In genomic region chr4:119627317-119627716, GRCm38 (mm10) we compare ENCODE assay signal across 21 mouse cellular contexts. TPM values are rescaled to one million over a fixed set of nuclear protein-coding genes. Genes with fewer than 3 reads are reported as not detected.
DNase-seq lines count a peak whose midpoint lies in the region; ATAC-seq lines count a peak whose summit lies in the region.
"Had no signal": no experiment of that assay in that cellular context is flagged by ENCODE, and none has a peak within 500 bp of the region (broad histone marks: within the 10 kb centered on the region; RNA-seq: fewer than 3 reads in every experiment).

No protein-coding gene starts in this region.

- H3K4me1 ChIP-seq in heart, embryonic 11.5 days (ENCODE audit: control insufficient read depth, insufficient read depth, low read length), result peaks cover 30% of the 10 kb centered on the region
- peaks cover 41% of the 10 kb centered on the region for H3K4me1 ChIP-seq in heart, embryonic 10.5 days
- peaks cover 21% of the 10 kb centered on the region for H3K4me1 ChIP-seq in hindbrain, embryonic 13.5 days (replicated peaks)
- peaks cover 5% of the 10 kb centered on the region; the same call in 1 of the 2 replicates for H3K4me1 ChIP-seq in hindbrain, embryonic 16.5 days (ENCODE audit: control insufficient read depth, insufficient read depth, low read depth, low read length)
- H3K4me1 ChIP-seq in forebrain, embryonic 11.5 days (replicated peaks; ENCODE audit: control insufficient read depth, insufficient read depth, low read length), result no peaks in the 10 kb centered on the region
- no peaks in the 10 kb centered on the region for H3K4me1 ChIP-seq in midbrain, embryonic 14.5 days (ENCODE audit: control insufficient read depth, insufficient read depth, low read length)
- H3K4me1 ChIP-seq: embryonic facial prominence, embryonic 13.5 days had no signal

- no peak overlapping the region for H3K4me2 ChIP-seq in heart, embryonic 11.5 days
- H3K4me2 ChIP-seq in hindbrain, embryonic 13.5 days, result no peak overlapping the region
- H3K4me2 ChIP-seq in hindbrain, embryonic 16.5 days (ENCODE audit: low read length), result no peak overlapping the region
- no peak overlapping the region for H3K4me2 ChIP-seq in forebrain, embryonic 11.5 days (ENCODE audit: low read depth, low read length, severe bottlenecking)
- no peak overlapping the region for H3K4me2 ChIP-seq in midbrain, embryonic 14.5 days (ENCODE audit: low read length)
- H3K4me2 ChIP-seq: embryonic facial prominence, embryonic 13.5 days; liver, embryonic 11.5 days had no signal

- H3K4me3 ChIP-seq in heart, embryonic 11.5 days (ENCODE audit: low read depth, low read length), result no peak overlapping the region
- H3K4me3 ChIP-seq in heart, embryonic 10.5 days, result no peak overlapping the region
- H3K4me3 ChIP-seq in hindbrain, embryonic 13.5 days, result no peak overlapping the region
- H3K4me3 ChIP-seq in hindbrain, embryonic 16.5 days (ENCODE audit: low read length), result no peak overlapping the region
- H3K4me3 ChIP-seq in forebrain, embryonic 11.5 days (ENCODE audit: low read depth, low read length), result no peak overlapping the region
- no peak overlapping the region for H3K4me3 ChIP-seq in midbrain, embryonic 14.5 days (replicated peaks; ENCODE audit: low read depth, low read length)
- H3K4me3 ChIP-seq: embryonic facial prominence, embryonic 13.5 days had no signal

- peaks cover 9% of the 10 kb centered on the region; the same call in 1 of the 2 replicates for H3K36me3 ChIP-seq in heart, embryonic 11.5 days (ENCODE audit: control insufficient read depth, insufficient read depth, low read length)
- peaks cover 41% of the 10 kb centered on the region for H3K36me3 ChIP-seq in heart, embryonic 10.5 days
- H3K36me3 ChIP-seq in hindbrain, embryonic 13.5 days, result peaks cover 56% of the 10 kb centered on the region
- H3K36me3 ChIP-seq in hindbrain, embryonic 16.5 days (ENCODE audit: control insufficient read depth, insufficient read depth, low read length), result peaks cover 12% of the 10 kb centered on the region; the same call in 1 of the 2 replicates
- no peaks in the 10 kb centered on the region for H3K36me3 ChIP-seq in forebrain, embryonic 11.5 days (ENCODE audit: control insufficient read depth, insufficient read depth, low read length)
- peaks cover 44% of the 10 kb centered on the region for H3K36me3 ChIP-seq in midbrain, embryonic 14.5 days (ENCODE audit: control insufficient read depth, insufficient read depth, low read length)

- no peaks in the 10 kb centered on the region for H3K27me3 ChIP-seq in heart, embryonic 11.5 days (ENCODE audit: control insufficient read depth, insufficient read depth, low read length)
- no peaks in the 10 kb centered on the region for H3K27me3 ChIP-seq in heart, embryonic 10.5 days (ENCODE audit: insufficient read depth, poor library complexity, severe bottlenecking)
- H3K27me3 ChIP-seq in hindbrain, embryonic 13.5 days, result no peaks in the 10 kb centered on the region
- no peaks in the 10 kb centered on the region for H3K27me3 ChIP-seq in hindbrain, embryonic 16.5 days (replicated peaks; ENCODE audit: control insufficient read depth, insufficient read depth, low read length)
- H3K27me3 ChIP-seq in forebrain, embryonic 11.5 days (ENCODE audit: control insufficient read depth, insufficient read depth, low read length), result no peaks in the 10 kb centered on the region
- H3K27me3 ChIP-seq in midbrain, embryonic 14.5 days (ENCODE audit: control insufficient read depth, insufficient read depth, low read length), result no peaks in the 10 kb centered on the region
- H3K27me3 ChIP-seq: CH12.LX; embryonic facial prominence, embryonic 13.5 days had no signal

- H3K9me3 ChIP-seq in heart, embryonic 11.5 days (replicated peaks; ENCODE audit: control insufficient read depth, low read length), result no peaks in the 10 kb centered on the region
- H3K9me3 ChIP-seq in heart, embryonic 10.5 days, result no peaks in the 10 kb centered on the region
- H3K9me3 ChIP-seq in hindbrain, embryonic 13.5 days, result no peaks in the 10 kb centered on the region
- no peaks in the 10 kb centered on the region for H3K9me3 ChIP-seq in hindbrain, embryonic 16.5 days (ENCODE audit: control insufficient read depth, low read length)
- H3K9me3 ChIP-seq in forebrain, embryonic 11.5 days (ENCODE audit: control insufficient read depth, low read length), result no peaks in the 10 kb centered on the region
- H3K9me3 ChIP-seq in midbrain, embryonic 14.5 days (ENCODE audit: control insufficient read depth, low read length), result no peaks in the 10 kb centered on the region
- H3K9me3 ChIP-seq: embryonic facial prominence, embryonic 13.5 days had no signal

- no peak for ATAC-seq in heart, embryonic 11.5 days (replicated peaks; ENCODE audit: insufficient number of reproducible peaks, low FRiP score, low TSS enrichment)
- ATAC-seq in hindbrain, embryonic 13.5 days (ENCODE audit: low FRiP score), result no peak
- ATAC-seq in hindbrain, embryonic 16.5 days, result no peak
- 0 out of 2 replicates have a peak, but pooled peaks have one; percentile 33 for ATAC-seq in forebrain, embryonic 11.5 days (replicated peaks; ENCODE audit: low FRiP score)
- no peak for ATAC-seq in midbrain, embryonic 14.5 days (ENCODE audit: low FRiP score, low TSS enrichment)
- no peak for ATAC-seq in frontal cortex, adult (ENCODE audit: low TSS enrichment)
- ATAC-seq: intestine, embryonic 16.5 days had no signal

- no peak for DNase-seq in heart, embryonic 10.5 days (ENCODE audit: low spot score)
- no peak for DNase-seq in forebrain, embryonic 11.5 days (ENCODE audit: low spot score)
- DNase-seq in midbrain, embryonic 14.5 days, result no peak
- DNase-seq in thymus, adult 18-20 months, result no peak
- DNase-seq: adrenal gland, postnatal 25 days; cerebellum, adult 11-12 months; cerebellum, postnatal 14 days; gastrocnemius, postnatal 36 days; lung, adult 18-20 months; right cerebral cortex, postnatal 4 days had no signal

- peak overlapping the region; percentile 22 for H3K27ac ChIP-seq in heart, embryonic 11.5 days (ENCODE audit: low read depth, low read length)
- H3K27ac ChIP-seq in heart, embryonic 10.5 days, result no peak overlapping the region
- peak overlapping the region; percentile 67 for H3K27ac ChIP-seq in hindbrain, embryonic 13.5 days
- no peak overlapping the region for H3K27ac ChIP-seq in hindbrain, embryonic 16.5 days (ENCODE audit: low read depth, low read length)
- H3K27ac ChIP-seq in forebrain, embryonic 11.5 days (ENCODE audit: low read depth, low read length), result no peak overlapping the region
- H3K27ac ChIP-seq in midbrain, embryonic 14.5 days (replicated peaks; ENCODE audit: low read depth, low read length), result peak overlapping the region; percentile 14; the same call in 1 of the 2 replicates
- H3K27ac ChIP-seq: embryonic facial prominence, embryonic 13.5 days had no signal

- H3K9ac ChIP-seq in heart, embryonic 11.5 days (ENCODE audit: low read depth, low read length), result no peak overlapping the region
- H3K9ac ChIP-seq in hindbrain, embryonic 13.5 days, result no peak overlapping the region; the same call in 1 of the 2 replicates
- no peak overlapping the region for H3K9ac ChIP-seq in hindbrain, embryonic 16.5 days (ENCODE audit: low read depth, low read length)
- H3K9ac ChIP-seq in forebrain, embryonic 11.5 days (ENCODE audit: low read length), result no peak overlapping the region
- no peak overlapping the region for H3K9ac ChIP-seq in midbrain, embryonic 14.5 days (replicated peaks; ENCODE audit: low read length)
- H3K9ac ChIP-seq: embryonic facial prominence, embryonic 13.5 days had no signal

- 51% methylated on average over 4 of the region's 4 CpGs for WGBS in heart, embryonic 11.5 days (ENCODE audit: insufficient replicate concordance)
- WGBS in heart, embryonic 10.5 days, result 53% methylated on average over 4 of the region's 4 CpGs
- WGBS in hindbrain, embryonic 13.5 days, result 74% methylated on average over 4 of the region's 4 CpGs
- WGBS in hindbrain, embryonic 16.5 days, result 72% methylated on average over 4 of the region's 4 CpGs
- 48% methylated on average over 4 of the region's 4 CpGs for WGBS in forebrain, embryonic 11.5 days
- 75% methylated on average over 4 of the region's 4 CpGs for WGBS in midbrain, embryonic 14.5 days

RNA-seq across cellular contexts. Expression of gene Guca2a, which starts 10.2 kb away (rescaled TPM):
- 0.55 TPM in 1 of 2 replicates, not detected in the other for polyA plus RNA-seq in heart, embryonic 11.5 days (2014; fragmentation: Nextera tagmentation; extraction: Ambion mirVana)
- polyA plus RNA-seq in heart, embryonic 10.5 days (2016; fragmentation: Nextera tagmentation; extraction: Ambion mirVana), result 0.26 TPM in 1 of 2 replicates, not detected in the other
- not detected in 2 replicates for polyA plus RNA-seq in hindbrain, embryonic 13.5 days (2015; fragmentation: Nextera tagmentation; extraction: Ambion mirVana)
- not detected in 2 replicates for polyA plus RNA-seq in hindbrain, embryonic 16.5 days (2015; fragmentation: Nextera tagmentation; extraction: Ambion mirVana)
- not detected in 2 replicates for polyA plus RNA-seq in forebrain, embryonic 11.5 days (2014; fragmentation: Nextera tagmentation; extraction: Ambion mirVana)
- not detected in 2 replicates for polyA plus RNA-seq in midbrain, embryonic 14.5 days (2014; fragmentation: Nextera tagmentation; extraction: Ambion mirVana)
- polyA plus RNA-seq: embryonic facial prominence, embryonic 13.5 days; heart, embryonic 14.5 days; limb, embryonic 11.5 days; thymus, postnatal 0 days had no signal

RNA-seq across cellular contexts. Expression of gene Guca2b, which starts 31.4 kb away (rescaled TPM):
- not detected in 2 replicates for polyA plus RNA-seq in heart, embryonic 11.5 days (2014; fragmentation: Nextera tagmentation; extraction: Ambion mirVana)
- not detected in 2 replicates for polyA plus RNA-seq in heart, embryonic 10.5 days (2016; fragmentation: Nextera tagmentation; extraction: Ambion mirVana)
- not detected in 2 replicates for polyA plus RNA-seq in hindbrain, embryonic 13.5 days (2015; fragmentation: Nextera tagmentation; extraction: Ambion mirVana)
- polyA plus RNA-seq in hindbrain, embryonic 16.5 days (2015; fragmentation: Nextera tagmentation; extraction: Ambion mirVana), result not detected in 2 replicates
- polyA plus RNA-seq in forebrain, embryonic 11.5 days (2014; fragmentation: Nextera tagmentation; extraction: Ambion mirVana), result not detected in 2 replicates
- not detected in 2 replicates for polyA plus RNA-seq in midbrain, embryonic 14.5 days (2014; fragmentation: Nextera tagmentation; extraction: Ambion mirVana)
- polyA plus RNA-seq: embryonic facial prominence, embryonic 13.5 days; heart, embryonic 14.5 days; limb, embryonic 11.5 days had no signal

Comparison
In these comparisons a context has a peak if more than half of its experiments do, and no peak if none do; other contexts are left out.
1. H3K27ac ChIP-seq: peak in heart, embryonic 11.5 days (single experiment), hindbrain, embryonic 13.5 days (single experiment) and midbrain, embryonic 14.5 days (single experiment); none in heart, embryonic 10.5 days (single experiment), hindbrain, embryonic 16.5 days (single experiment) and forebrain, embryonic 11.5 days (single experiment).